Mouse (Mus musculus): Measurements from ENCODE around the gene Gse1.

DNA sequence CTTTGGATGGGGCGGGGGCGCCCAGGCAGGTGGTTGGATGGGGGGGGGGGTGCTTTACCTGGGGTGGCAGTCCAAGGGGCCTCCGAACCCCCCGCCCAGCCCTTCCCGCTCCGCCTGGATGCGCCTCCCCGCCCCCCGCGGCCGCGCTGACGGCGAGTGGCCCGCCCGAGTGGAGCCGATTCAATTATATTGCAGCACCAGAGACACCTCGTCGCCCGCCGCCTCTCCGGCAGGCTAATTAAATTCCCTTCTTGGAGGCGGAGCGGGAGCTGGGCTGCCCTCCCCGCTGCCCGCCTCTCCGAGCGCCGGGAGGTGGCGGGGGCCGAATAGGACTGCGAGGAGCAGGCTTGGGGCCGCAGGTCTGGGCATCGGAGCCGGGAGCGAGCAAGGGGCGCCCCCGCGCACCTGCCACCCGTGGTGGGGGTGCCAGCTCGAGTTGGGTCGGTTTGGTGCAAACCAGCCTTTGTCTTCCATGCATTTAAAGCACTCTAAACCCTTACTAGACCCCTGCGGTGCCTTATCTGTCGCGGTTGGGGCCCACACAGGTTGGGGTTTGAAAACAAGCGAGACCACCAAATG lies 309.7 kb downstream of the Gse1 start:
- TF ChIP-seq CTCF (IDR thresholded peaks at IDR 0.05) (peak; percentile 21; the same call in 1 of the 2 replicates), POLR2A (IDR thresholded peaks at IDR 0.05; ENCODE audit: insufficient read depth, low read depth, low read length) (no peak)

Measured in heart, adult 2 months (tissue).